Mouse (Mus musculus): Measurements from ENCODE around the gene Ppm1j.
"Not testable (repeated sequence)": the region's sequence is repeated elsewhere in the genome, so short reads cannot be mapped to it uniquely, and the experiment has no call there.

Ppm1j gene

DNA sequence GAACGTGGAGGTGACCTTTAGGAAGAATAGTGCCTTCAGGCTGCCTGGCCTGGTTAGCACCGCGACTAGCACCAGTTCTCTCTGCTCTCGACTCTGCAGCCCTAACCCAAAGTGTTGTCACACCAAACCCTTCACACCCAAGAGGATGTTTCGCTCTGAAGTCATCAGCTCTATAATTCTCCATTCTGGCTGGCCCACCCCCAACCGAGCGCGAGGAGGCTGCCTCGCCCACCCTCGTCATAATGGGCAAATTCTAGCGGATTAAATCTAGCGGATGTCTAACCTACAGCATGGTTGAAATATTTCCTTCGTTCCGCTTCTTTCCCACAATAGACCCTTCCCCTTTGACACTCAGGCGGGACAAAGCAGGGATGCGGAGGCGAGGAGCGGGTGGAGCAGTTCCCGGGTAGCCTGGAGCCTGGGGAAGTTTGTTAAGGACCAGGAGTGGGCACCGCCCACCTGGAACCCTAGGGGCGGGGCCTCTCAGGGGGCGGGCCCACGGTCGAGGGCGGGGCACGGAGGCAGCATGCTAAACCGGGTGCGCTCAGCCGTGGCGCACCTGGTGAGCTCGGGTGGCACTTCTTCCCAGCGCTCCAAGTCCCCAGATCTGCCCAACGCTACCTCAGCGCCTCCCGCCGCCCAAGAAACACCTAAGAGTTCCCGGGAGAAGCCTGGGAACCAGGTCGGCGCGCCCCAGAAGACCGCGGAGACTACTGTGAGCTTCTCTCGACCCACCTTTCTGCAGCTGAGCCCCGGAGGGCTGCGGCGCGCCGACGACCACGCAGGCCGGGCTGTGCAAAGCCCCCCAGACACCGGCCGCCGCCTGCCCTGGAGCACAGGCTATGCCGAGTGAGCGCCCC lies at the start of gene Ppm1j:
TSS of gene Ppm1j (plus strand) at position 496 of the 860 bp plus-strand sequence.
- DNase-seq (ENCODE audit: low spot score): no peak

DNA sequence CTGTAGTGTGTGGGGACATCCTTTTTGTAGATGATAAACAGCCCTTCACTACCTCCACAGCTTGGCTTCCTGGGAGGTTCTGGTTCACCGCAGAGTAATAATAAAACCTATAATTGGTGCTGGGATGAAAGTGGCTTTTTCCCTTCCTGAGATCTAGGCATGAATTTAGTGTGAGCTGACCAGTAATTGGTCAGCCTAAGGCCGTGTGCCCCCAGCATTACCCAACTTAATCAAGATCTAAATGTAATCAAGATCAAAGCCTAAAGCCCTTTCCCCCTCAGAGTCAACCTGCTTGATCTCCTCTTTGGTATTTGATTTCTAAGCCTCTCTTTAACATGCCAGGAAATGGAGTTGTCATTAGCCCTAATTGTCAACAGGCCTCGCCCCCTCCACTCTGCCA lies 47.9 kb upstream of the Ppm1j start:
- DNase-seq (ENCODE audit: low spot score): no peak

DNA sequence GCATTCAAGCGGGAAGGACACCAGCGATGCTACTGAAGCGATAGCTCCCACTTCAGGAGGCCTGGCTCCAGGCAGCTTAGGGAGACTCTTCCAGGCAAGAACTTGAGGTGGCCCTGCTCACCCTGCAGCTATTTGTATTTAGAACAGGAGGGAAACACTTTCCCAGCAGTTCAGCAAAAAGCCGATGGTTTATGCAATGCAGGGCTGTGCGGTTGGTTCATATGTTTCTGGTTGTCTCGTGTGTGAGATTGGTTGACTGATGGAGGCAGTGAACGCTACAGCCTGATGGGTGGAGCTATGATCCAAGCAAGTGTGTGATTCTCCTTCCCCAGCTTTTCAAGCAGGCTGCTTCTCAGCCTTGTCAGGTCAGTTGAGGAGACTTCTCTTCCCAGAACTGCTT lies 46.2 kb upstream of the Ppm1j start:
- no peak for DNase-seq (ENCODE audit: low spot score)

DNA sequence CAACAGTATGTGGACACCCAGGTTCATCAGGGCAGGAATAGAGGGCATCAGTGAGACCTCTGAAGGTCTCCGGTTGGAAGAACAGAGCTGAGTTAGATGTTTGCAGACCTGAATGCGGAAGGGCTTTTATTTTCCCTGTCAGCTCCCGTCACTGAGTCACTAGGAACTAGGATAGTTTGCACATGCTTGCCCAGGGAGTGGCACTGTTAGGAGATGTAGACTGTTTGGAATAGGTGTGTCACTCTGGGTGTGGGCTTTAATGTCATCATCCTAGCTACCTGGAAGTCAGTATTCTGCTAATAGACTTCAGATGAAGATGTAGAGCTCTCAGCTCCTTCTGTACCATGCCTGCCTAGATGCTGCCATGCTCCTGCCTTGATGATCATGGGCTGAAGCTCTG lies 38.9 kb upstream of the Ppm1j start:
- DNase-seq (ENCODE audit: low spot score): no peak

DNA sequence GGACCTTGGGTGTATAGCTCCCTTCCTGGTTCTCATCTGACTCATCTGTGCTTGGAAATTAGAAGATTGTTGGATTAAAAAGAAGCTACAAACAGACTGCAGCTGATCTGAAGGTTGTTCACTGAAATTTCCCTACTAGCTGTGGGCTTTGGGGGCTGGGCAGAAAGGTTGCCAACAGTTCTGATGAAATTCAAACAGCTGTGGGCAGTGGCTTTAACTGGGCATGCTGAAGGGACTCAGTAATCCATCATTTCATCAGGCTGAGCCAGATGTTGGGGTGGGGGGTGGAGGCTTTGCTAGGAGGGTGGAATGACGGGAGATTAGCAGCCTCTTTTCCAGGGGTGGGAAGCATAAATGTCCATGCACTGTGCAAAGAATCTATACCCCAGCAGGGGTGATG lies 37.7 kb upstream of the Ppm1j start:
- DNase-seq (ENCODE audit: low spot score): no peak

DNA sequence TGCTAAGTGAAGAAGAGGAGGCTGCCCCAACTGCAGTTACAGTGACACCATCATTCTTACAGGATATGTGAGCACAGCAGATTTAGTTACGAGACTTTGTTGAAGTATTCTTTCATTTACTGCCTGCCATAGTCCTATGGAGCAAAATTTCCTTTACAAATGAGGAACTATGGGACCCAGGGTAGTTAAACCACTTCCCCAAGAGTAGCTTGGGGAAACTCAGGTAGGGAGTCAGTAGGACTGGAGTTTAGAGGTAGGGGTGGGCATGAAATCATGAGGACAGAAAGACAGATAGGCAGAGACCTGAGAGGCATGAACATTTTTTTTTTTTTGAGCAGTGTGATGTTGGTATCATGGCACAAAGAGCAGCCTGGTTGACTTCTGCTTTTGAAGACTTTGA lies 37.0 kb upstream of the Ppm1j start:
- DNase-seq (ENCODE audit: low spot score): no peak

DNA sequence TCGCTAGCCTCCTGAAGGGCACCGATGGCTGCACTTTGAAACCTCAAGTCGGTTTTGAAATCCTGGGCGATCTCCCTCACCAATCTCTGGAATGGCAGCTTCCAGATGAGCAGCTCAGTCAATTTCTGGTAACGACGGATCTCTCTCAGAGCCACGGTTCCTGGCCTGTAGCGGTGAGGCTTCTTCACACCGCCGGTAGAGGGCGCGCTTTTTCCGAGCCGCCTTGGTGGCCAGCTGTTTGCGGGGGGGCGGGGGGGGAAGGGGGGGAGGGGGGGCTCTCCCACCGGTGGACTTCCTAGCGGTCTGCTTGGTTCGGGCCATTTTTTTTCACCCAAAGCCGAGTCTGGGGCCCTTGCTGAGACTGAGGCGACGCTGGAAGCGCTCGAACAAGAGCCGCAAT lies 28.0 kb upstream of the Ppm1j start:
- not testable (repeated sequence) for DNase-seq (ENCODE audit: low spot score)

DNA sequence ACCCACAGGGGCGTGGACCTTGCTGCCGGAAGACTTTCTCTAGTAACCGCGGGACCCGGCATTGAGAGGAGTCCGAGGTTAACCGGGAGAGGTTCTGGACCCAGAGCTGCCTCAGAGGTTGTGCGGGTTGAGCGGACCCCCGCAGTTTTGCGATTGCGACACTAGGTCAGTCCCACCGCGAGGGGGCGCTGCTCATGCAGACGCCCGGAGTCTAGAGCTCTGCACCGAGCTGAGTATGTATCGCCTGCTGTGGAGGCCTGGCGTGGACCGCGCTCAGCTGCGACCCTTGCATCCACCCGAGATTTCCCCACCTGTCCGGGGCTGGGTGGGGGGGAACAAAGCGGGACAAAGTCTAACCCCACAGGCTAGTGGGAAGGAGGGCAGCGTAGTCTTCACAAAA lies 22.4 kb upstream of the Ppm1j start:
- no peak for DNase-seq (ENCODE audit: low spot score)

DNA sequence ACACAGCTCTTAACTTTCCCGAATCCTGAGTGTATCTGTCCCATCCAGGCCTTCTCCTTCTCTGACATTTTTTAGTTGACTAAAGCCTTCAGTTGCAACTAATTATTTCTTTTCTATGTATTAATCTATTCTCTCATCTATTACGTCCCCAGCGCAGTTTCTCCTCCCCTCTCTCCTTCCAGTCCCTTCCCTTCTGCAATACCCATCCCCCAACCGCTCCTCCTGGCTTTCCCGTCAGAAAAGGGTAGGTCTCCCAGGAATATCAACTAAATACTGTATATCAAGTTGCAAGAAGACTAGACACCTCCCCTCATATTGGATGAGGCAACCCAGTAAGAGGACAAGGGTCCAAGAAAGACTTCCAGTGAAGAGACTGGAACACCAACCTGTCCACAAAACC lies 22.0 kb upstream of the Ppm1j start:
- no peak for DNase-seq (ENCODE audit: low spot score)

DNA sequence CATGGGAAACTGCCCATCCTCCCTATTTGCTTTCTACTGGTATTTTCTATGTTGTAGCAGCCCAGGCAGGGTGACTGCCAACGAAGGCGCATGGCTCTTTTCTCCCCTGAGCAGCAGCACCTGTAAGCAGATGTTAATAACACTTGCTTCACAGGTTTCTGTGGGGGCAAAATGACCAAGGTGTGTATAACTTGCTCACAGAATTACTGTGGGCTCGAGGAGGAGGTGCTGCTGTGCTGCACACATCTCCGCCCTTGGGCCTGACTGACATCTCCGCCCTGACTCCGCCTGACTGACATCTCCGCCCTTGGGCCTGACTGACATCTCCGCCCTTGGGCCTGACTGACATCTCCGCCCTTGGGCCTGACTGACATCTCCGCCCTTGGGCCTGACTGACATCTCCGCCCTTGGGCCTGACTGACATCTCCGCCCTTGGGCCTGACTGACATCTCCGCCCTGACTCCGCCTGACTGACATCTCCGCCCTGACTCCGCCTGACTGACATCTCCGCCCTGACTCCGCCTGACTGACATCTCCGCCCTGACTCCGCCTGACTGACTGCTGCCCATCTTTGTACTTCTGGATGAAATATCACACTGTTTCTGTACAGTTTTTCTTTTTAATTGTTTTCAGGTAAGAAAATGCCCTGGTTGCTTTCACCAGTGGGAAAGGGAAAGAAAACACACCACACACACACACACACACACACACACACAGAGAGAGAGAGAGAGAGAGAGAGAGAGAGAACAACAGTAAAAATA lies 18.6 kb upstream of the Ppm1j start:
- DNase-seq (ENCODE audit: low spot score): not testable (repeated sequence)

DNA sequence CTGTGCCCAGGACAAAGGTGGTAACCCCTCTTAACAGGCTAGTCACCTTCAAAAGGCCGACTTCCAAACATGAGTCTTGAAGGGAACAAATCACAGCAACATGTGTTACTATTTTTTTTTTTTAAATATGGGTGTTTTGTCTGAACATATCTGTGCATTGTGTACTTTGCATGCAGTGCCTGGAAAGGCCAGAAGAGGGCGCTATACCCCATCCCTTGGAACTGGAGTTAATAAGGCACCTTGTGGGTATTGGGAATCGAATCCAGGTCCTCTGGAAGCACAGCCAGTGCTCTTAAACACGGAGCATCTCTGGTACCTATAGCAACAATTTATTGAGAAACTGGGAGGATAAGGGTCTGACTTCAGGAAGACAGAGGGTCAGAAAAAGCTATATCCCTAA lies 15.8 kb upstream of the Ppm1j start:
- DNase-seq (ENCODE audit: low spot score): no peak

DNA sequence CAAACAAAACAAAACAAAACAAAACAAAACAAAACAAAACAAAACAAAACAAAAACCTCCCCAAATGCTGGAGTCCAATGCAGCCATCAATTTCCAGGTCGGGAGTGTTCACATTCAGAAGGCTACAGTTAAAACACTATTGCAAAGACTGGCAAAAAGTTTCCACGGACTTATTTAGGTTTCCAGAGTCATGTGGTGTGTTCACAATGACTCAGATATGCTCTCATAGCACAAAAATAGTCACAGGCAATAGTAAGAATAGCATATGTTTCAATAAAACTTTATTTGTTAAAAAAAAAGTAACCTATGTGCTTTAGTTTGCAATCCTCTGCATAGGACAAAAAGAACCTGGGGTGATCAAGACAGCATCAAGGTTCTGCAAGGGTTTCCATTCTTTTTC lies 13.7 kb upstream of the Ppm1j start:
- no peak for DNase-seq (ENCODE audit: low spot score)

DNA sequence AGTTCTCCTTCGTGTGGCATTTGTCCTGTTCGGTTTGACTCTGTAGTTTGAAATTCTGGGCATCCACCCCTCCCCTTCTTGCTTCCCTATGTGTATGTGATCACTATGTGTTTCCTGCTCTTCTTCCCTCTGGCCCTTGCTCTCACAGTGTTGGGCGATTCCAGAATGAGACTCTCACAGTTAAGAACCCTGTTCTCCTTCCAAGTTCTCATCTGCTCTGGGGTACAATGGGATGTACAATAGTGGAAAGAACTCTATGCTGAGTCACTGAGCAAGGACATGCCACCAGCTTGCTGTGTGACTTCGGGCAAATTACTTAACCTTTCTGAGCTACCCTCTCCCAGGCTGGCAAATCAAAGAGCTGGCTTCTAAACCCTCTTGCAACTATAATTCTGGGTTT lies 13.1 kb upstream of the Ppm1j start:
- DNase-seq (ENCODE audit: low spot score): no peak

DNA sequence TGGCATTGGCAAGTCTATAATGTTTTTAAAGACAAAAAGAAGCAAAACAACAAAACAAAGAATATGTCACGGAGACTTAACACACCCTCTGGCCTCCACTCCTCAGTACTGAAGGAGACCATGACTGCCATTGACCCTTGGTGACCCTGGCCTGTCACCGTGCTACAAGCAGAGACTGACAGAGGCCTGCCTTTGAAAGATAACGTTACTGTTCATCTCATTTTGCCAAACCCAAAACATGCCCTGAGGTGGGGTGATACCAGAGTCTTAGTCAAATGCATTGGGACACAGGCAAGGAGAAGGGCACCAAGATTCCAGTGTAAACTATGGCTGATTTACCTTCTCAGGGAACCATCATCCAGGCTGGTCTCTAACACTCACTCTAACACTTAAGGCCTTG lies 11.7 kb upstream of the Ppm1j start:
- no peak for DNase-seq (ENCODE audit: low spot score)

DNA sequence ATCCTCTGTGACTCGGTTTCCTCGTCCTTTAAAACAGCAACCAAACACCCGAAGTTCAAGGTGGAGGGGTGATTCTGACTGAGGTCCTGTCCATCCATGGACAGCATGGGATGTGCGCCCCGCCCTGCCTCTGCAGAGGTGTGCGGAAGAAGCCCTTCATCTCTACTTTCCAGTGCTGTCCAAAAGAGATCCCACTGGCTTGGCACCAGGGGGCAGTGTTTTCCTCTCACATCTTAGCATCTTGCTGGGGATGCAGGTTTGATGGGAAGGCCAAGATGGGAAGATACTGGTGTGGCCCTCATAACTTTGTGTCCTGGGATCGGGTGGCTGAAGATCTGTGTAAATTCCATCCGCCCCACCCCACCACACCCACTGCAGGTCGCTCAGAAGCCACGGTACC lies 10.8 kb upstream of the Ppm1j start:
- no peak for DNase-seq (ENCODE audit: low spot score)

DNA sequence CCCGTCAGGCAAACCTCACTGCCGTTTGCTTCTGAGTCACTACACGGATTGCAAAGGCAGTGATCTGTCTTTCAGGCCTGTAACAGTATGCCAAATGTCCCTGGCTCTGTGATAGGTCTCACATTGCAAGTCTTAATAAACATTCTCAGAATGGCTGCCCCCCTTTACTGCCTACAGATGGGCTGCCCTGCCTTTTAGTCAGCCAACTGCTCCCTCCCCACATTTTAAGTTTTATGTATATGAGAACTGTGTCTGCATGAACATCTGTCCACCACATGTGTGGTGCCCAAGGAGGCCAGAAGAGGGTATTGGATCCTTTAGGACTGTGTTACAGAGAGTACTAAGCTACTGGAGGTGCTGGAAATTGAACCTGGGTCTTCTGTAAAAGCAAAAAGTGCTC lies 9.9 kb upstream of the Ppm1j start:
- no peak for DNase-seq (ENCODE audit: low spot score)

DNA sequence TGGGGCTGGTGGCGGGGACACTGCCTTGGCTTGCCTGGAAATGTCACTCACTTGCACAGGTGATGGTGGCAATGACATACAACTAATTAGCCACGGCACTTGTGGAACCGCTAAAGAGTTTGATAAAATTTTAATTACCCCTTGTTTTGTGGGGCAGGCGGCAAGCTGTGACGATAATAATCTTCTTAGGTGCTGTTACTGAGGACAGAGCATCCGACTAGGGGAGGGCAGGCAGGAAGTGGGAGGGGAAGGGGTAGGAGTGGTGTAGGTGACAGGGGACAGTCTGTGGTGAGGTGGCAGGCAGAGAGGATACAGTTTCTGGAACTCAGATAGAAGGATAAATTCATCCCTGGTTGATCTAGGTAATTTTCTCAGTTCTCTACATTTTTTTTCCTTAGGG lies 9.4 kb upstream of the Ppm1j start:
- DNase-seq (ENCODE audit: low spot score): no peak

DNA sequence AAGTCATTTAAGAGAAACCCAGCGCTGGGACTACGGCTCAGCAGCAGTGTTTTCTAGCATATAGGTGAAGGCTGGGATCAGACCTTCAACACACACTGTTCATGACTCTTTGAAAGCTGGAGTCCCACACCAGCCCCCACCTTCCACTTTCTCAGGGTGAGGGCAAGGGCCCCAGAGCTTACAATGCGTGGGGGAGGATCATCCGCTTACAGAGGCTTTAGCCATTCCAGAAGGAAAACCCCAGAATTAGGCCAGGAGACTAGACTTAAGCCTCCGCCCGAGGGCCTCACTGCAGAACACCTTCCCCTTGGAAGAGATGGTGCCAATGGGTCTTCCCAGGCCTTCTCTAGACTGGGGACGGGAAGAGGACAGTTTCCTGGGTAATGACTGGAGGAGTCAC lies 7.6 kb upstream of the Ppm1j start:
- no peak for DNase-seq (ENCODE audit: low spot score)

DNA sequence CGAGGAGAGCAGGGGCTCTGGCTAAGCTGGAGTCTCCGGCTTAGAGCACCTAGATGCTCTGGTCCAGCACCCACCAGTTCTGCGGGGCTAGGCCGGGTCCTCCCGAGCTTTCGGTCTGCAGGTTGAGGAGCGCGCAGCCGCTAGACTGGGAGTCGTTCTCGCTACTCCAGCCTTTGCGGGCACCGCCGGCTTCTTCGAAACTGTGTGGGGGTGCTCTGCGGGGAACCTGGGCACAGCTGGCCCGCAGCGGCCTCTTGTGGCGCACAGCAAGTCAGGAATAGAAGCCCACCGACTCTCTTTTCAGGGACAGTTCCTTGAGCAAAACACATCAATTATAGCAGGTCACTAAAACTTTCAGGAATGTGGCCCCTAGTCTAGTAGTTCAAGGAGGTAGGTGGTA lies 3.5 kb upstream of the Ppm1j start:
- DNase-seq (ENCODE audit: low spot score): no peak

DNA sequence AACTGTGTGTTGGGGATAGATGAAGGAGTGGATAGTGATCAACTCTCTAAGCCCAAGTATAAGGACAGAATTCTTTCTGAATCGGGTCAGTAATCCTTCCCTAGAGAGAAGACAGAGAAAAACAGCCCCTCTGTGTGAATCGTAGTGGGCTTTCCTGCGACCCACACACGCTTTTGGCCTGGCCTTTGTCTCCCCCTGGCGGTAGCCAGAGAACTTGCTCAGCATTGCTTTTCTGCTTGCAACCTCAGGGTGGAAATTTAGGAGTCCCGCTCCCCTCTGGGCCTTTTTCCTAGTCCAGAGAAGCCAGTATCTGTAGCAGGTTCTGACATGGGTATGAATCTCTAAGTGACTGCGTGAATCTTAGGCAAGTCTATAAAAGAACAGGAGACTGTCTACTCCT lies 907 bp upstream of the Ppm1j start:
- no peak for DNase-seq (ENCODE audit: low spot score)

DNA sequence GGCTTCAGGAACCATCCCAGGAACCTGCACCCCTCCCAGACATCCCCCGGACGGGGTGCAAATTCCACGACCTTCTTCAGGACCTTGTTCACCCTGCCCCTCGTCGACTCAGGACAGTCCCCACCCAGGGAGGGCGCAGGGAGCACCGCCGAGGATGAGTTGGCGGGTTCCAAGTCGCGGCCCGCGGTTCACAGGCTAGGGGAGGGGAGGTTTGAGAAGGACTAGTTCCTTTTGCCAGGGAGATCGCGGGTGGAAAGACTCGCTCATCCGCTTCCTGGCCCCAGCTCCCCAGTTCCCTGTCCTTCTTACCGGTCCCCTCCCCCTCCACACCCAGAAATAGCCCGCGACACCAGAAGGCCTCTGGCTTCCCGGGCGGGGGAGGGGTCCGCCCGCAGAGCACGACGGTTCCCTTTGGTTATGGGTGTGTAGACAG lies 631 bp downstream of the Ppm1j start, which contains the start of gene Fam19a3:
TSS of gene Fam19a3 (minus strand) at position 370 of the 433 bp plus-strand sequence.
- DNase-seq (ENCODE audit: low spot score): no peak

DNA sequence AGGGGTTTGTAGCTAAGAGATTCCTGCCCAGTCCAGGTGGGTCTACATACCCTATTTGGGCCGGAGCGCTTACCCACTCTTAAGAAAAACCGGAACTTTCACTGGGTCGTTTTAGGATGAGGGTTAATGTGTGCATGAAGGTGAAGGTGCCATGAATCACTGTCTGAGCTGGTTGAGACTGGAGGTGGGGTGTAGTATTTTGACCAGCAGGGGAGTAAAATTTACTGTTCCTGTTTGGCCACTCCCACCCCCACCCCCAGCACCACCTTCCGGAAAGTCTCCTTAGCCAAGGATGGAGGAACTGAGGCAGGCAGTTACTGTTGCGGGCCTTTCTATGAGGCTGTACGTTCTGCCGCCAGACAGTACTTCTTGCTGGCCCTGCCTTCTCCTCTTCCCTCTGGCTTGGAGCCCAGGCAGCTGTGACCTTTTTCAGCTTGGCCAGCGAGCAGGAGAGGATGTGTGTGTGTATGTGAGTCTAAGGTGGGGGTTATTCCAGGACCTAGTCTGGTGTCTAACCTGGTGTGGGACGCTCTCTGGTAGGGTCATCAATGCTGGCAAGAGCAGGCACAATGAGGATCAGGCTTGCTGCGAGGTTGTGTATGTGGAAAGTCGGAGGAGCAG lies 1.3 kb downstream of the Ppm1j start:
- DNase-seq (ENCODE audit: low spot score): no peak

DNA sequence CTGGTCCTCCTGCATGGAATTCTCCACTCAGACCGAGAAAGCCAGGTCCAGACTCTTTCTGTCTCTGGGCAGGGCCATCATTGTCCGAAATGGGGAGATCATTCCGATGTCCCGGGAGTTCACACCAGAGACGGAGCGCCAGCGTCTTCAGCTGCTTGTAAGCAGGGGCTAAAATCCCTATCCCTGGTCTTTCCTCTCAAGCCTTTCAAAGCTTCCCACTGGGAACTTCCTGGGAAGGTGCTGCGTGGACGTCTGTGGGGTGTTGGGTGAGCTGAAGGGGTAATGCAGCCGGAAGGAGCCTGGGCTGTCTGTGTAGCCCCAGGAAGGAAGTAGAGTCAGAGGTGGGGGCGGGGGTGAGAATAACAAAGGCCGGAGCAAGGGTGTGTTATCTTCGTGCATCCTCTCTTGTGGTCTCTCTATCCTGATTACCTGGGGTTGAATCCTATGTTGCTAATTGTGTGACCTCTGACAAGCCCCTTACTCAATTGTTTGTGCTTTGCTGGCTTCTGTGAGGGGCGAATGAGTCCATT lies 3.2 kb downstream of the Ppm1j start:
- DNase-seq (ENCODE audit: low spot score): no peak
